Mouse (Mus musculus) common myeloid progenitor, adult 5-6 weeks (primary cell): ENCODE data around the gene Bpgm. TPM values are rescaled to one million over a fixed set of nuclear protein-coding genes. Genes with fewer than 3 reads are reported as not detected.

Source experiments
- ATAC-seq: replicated peaks from 2 replicates; pipeline ENCODE4 v1.8.0; 2016; ENCODE audit warnings: low read depth, mild to moderate bottlenecking, moderate TSS enrichment, inconsistent platforms; ENCODE audit not compliant: poor library complexity, severe bottlenecking
- total RNA-seq: library from RNA; stranded (forward); fragments of 200-1000, 187-1606 nt; gene quantifications from 2 replicates; pipeline ENCODE4 v1.2.3, GENCODE M21; 2017

The Bpgm gene
- total RNA-seq, 1 experiment from 2014 or later = 26.4 TPM

- ATAC-seq = no peak
Measured at GRCm38 (mm10) chr6:34525499-34525924, 49.5 kb downstream of the Bpgm start.

GRCm38 (mm10) chr6:34525927-34526326 lies 49.9 kb downstream of the Bpgm start:
- ATAC-seq = peak; percentile 42

- ATAC-seq = peak; percentile 70
Measured at GRCm38 (mm10) chr6:34526389-34526788, 50.4 kb downstream of the Bpgm start.

- peak; percentile 33; the same call in 1 of the 2 replicates for ATAC-seq
Measured at GRCm38 (mm10) chr6:34528131-34528530, 52.1 kb downstream of the Bpgm start.

GRCm38 (mm10) chr6:34529992-34530391 lies 54.0 kb downstream of the Bpgm start:
- ATAC-seq = no peak

GRCm38 (mm10) chr6:34533055-34533454 lies 57.0 kb downstream of the Bpgm start:
- no peak for ATAC-seq

GRCm38 (mm10) chr6:34533896-34534295 lies 57.9 kb downstream of the Bpgm start:
- no peak for ATAC-seq

GRCm38 (mm10) chr6:34542866-34543265 lies 66.9 kb downstream of the Bpgm start:
- no peak for ATAC-seq

GRCm38 (mm10) chr6:34543303-34544206 lies 67.5 kb downstream of the Bpgm start:
- ATAC-seq = no peak

GRCm38 (mm10) chr6:34544207-34544602 lies 68.2 kb downstream of the Bpgm start:
- no peak for ATAC-seq

GRCm38 (mm10) chr6:34545286-34545685 lies 69.3 kb downstream of the Bpgm start:
- ATAC-seq = no peak

- no peak for ATAC-seq
Measured at GRCm38 (mm10) chr6:34548406-34548990, 72.5 kb downstream of the Bpgm start.

GRCm38 (mm10) chr6:34549017-34549416 lies 73.0 kb downstream of the Bpgm start:
- peak; percentile 73; the same call in 1 of the 2 replicates for ATAC-seq

GRCm38 (mm10) chr6:34552489-34553157 lies 76.6 kb downstream of the Bpgm start:
- no peak for ATAC-seq

GRCm38 (mm10) chr6:34554291-34554997 lies 78.4 kb downstream of the Bpgm start:
- no peak for ATAC-seq

Other genes starting within 250 kb of the Bpgm start
- 138 TPM in 2 replicates for gene Akr1b3, start 158.7 kb upstream of the Bpgm start, total RNA-seq
- gene Akr1b8, start 122.1 kb upstream of the Bpgm start, total RNA-seq = not detected in 2 replicates
- 36.4 and 38.6 TPM in 2 replicates for gene Akr1b10, start 92.0 kb upstream of the Bpgm start, total RNA-seq
- not detected in 2 replicates for gene Akr1b7, start 63.9 kb upstream of the Bpgm start, total RNA-seq
- 0.44 TPM in 1 of 2 replicates, not detected in the other for gene Cald1, start 122.3 kb downstream of the Bpgm start, total RNA-seq